Mouse (Mus musculus): Measurements from ENCODE around the gene Plek2. TPM values are rescaled to one million over a fixed set of nuclear protein-coding genes. Genes with fewer than 3 reads are reported as not detected.
A peak's percentile ranks its signal among the peaks of the same experiment; 100 is the strongest.

The Plek2 gene
- total RNA-seq, 2 experiments from 2014 or later = 0.10 TPM; not detected in 1

DNA sequence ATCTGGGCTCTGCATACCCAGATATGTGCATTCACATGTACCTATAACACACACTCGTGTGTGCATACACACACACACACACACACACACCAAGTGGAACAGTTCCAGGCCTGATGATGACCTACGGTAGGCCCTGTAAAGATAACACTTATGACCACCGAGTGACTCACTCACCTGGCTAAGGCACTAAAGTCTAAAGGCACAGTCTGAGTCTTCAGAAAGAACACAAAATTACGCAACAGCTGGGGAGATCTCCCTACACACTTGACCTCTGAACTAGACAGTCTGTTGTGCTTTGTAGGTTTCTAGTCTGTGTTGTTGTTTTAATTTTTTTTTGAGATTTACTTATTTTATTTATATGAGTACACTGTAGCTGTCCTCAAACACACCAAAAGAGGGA, 7.7 kb upstream of the Plek2 start:
- no peak for ATAC-seq (replicated peaks; ENCODE audit: poor library complexity, severe bottlenecking)

DNA sequence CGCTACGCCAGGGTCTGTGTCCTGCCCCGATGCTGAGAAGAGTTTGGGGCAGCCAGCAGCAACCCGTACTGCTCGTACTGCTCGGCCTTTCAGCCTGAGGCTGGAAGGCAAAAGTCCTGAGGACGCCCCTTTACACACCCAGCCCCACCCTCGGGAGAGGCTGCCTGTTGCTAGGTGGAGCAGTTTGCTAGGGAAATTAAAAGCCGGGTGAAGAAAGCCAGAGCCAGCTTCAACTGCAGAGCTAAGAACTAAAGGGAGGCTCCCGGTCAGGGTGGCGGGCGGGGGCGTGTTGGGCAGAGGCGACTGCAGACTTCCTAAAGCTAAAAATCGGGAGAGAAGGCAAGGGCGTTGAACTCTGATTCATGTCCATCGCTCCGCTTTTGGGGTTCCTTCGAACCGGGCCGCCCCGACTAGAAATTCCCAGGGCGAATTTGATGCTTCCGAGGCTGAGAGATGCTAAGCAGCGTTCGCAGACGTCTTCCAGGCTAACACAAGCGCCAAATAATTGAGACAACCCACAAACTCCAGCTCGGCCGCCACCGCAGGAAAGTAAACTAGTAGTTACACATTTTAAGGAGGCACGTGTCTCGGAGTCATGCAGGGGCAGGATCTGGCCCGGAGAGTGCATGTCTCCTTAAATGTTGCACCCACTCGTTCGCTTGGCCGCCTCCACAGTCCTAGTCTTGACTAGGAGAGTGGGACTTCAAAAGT, 5.1 kb upstream of the Plek2 start:
- ATAC-seq (replicated peaks; ENCODE audit: poor library complexity, severe bottlenecking) = peak; percentile 36

GRCm38 (mm10) chr12:78910684-78911461, 4.1 kb upstream of the Plek2 start:
- ATAC-seq (replicated peaks; ENCODE audit: poor library complexity, severe bottlenecking) = no peak

GRCm38 (mm10) chr12:78908081-78908605, 1.4 kb upstream of the Plek2 start:
- no peak for ATAC-seq (replicated peaks; ENCODE audit: poor library complexity, severe bottlenecking)

- ATAC-seq (replicated peaks; ENCODE audit: poor library complexity, severe bottlenecking) = no peak
These were observed 2.3 kb downstream of the Plek2 start for GRCm38 (mm10) chr12:78904499-78904898.

- no peak for ATAC-seq (replicated peaks; ENCODE audit: poor library complexity, severe bottlenecking)
These were observed 3.5 kb downstream of the Plek2 start for GRCm38 (mm10) chr12:78903313-78903712.

DNA sequence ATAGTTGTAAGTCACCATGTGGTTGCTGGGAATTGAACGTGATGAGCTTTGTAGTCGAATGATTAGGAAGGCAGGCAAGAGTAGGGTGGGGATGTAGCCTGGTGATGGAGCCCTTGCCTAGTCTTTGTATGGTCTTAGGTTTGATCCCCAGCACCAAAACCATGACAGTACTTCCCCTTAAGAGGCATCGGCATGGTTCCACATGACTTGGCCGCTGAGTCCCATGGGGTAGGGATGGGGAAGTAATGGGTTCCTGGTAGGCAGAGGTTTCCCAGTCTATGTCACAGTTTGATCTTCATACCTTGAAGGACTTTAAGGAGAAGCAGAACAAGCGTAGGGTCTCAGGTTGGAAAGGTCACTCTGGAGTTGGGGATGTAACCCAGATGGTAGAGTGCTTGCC, 5.3 kb downstream of the Plek2 start:
- peak; percentile 57 for ATAC-seq (replicated peaks; ENCODE audit: poor library complexity, severe bottlenecking)

DNA sequence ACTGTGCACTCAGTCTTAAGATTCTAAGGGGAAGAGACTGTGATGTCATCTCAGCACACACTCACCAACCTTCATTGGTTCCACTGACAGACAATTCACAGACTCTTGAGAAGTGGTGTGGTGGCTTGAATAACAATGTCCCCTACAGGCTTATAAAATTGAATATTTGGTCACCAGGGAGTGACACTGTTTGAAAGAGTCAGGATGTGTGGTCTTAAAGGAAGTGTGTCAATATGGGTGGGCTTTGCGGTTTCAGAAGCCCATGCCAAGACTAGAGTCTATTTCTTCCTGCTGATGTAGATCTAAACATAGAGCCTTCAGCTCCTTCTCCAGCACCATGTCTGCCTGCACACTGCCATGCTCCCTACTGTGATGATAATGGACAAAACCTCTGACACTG, 8.9 kb downstream of the Plek2 start:
- peak; percentile 54 for ATAC-seq (replicated peaks; ENCODE audit: poor library complexity, severe bottlenecking)

DNA sequence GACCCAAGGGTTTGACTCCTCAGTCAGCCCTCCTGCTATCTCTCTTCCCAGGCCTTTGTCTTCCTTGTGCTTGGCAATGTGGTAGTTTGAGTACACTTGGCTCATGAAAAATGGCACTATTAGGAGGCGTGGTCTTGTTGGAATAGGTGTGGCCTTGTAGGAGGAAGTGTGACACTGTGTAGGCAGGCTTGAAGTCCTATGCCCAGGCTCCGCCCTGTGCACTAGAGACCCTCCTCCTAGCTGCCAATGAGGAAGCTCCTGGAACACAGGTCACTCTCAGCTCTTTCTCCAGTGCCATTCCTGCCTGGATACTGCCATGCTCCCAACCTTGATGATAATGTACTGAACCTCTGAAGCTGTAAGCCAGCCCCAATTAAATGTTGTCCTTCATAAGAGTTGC, 15.6 kb downstream of the Plek2 start:
- peak; percentile 52 for ATAC-seq (replicated peaks; ENCODE audit: poor library complexity, severe bottlenecking)

GRCm38 (mm10) chr12:78890062-78890461, 16.7 kb downstream of the Plek2 start:
- no peak for ATAC-seq (replicated peaks; ENCODE audit: poor library complexity, severe bottlenecking)

GRCm38 (mm10) chr12:78874581-78874980, 32.2 kb downstream of the Plek2 start:
- ATAC-seq (replicated peaks; ENCODE audit: poor library complexity, severe bottlenecking) = no peak

- peak; percentile 79 for ATAC-seq (replicated peaks; ENCODE audit: poor library complexity, severe bottlenecking)
These were observed 38.6 kb downstream of the Plek2 start for GRCm38 (mm10) chr12:78868115-78868514.

DNA sequence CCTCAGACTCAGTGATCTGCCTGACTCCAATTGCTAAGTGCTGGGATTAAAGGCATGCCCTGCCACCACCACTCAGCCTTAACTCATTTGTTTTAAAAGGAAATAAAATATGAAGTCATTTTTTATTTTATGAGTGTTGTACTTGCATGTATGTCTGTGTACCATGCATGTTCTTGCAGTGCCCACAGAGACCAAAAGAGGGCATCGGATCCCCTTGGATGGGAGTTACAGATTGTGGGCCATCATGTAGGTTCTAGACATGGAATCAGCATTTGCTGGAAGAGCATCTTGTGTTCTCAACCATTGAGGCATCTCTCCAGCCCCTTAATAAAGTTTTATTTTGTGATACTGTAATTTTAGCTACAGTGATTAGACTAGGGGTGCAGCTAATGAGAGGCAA, 41.3 kb downstream of the Plek2 start:
- no peak for ATAC-seq (replicated peaks; ENCODE audit: poor library complexity, severe bottlenecking)

GRCm38 (mm10) chr12:78862254-78862730, 44.5 kb downstream of the Plek2 start:
- peak; percentile 41 for ATAC-seq (replicated peaks; ENCODE audit: poor library complexity, severe bottlenecking)

DNA sequence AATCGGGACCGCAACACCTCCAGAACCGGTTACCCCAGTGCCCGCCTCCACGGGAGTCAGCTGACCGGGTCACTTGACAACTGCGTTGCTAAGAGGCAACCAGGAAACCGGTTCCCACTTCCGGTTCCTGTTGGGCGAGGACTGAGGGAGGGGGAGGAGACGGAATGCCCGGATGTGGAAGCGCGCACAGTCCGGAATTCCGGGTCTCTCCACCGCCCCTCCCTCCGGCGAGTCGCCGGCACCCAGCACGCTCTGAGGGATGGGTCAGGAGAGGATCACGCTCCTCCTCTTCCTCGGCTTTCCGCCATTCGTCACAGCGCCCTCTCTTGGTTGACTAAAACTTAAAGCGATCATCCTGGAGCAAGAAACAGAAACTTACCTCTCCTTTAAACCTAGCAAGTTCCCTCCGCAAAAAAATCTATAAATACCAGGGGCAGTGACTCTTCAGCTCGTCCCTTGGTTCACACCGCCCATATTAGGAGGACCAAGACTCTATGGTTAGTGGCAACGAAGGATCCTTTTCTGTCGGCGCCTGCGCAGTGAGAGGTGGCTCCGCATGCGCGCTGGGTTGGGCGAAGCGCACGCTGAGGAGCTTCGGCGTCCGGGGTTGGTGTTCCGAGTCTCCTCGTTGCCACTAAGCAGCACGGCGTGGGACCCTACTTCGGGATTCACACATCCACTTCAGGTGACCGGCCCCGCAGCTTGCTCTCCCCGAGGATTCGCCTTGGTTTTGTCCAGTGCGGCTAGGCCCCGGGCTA, 45.1 kb downstream of the Plek2 start, which contains the start of the genes Atp6v1d and Eif2s1:
TSS of gene Atp6v1d (minus strand) at position 143 of the 758 bp plus-strand sequence.
TSS of gene Eif2s1 (plus strand) at position 324 of the 758 bp plus-strand sequence.
- peak; percentile 89 for ATAC-seq (replicated peaks; ENCODE audit: poor library complexity, severe bottlenecking)

GRCm38 (mm10) chr12:78860921-78861495, 45.8 kb downstream of the Plek2 start:
- ATAC-seq (replicated peaks; ENCODE audit: poor library complexity, severe bottlenecking) = peak; percentile 28

- ATAC-seq (replicated peaks; ENCODE audit: poor library complexity, severe bottlenecking) = no peak
These were observed 58.5 kb downstream of the Plek2 start for GRCm38 (mm10) chr12:78848246-78848645.

DNA sequence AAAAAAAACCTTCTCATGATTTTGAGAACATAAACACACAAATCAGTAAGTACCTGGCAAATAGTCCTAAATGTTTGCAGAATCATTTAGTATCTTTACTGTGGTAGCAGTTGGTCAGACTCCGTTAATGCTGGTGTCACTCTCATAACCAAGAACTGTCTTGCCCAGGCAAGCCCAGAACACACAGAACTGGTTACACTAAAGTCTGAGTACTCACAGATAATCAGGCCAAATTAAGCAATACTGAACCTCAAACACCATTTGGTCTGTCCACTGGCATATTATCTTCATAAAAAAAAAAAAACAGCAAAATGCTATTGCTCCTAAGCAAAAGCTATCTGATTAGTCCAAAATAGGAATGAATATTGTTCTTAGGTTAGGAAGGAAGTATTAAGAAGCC, 64.3 kb downstream of the Plek2 start:
- ATAC-seq (replicated peaks; ENCODE audit: poor library complexity, severe bottlenecking) = no peak

GRCm38 (mm10) chr12:78839906-78840305, 66.9 kb downstream of the Plek2 start:
- no peak for ATAC-seq (replicated peaks; ENCODE audit: poor library complexity, severe bottlenecking)

Measured in granulocyte monocyte progenitor cell, adult 5-6 weeks (primary cell).